Mouse (Mus musculus) C2C12 (cell line): Measurements from ENCODE around the gene Kazald1. TPM values are rescaled to one million over a fixed set of nuclear protein-coding genes. Genes with fewer than 3 reads are reported as not detected.
A peak's percentile ranks its signal among the peaks of the same experiment; 100 is the strongest.

Source experiments
- H3K27me3 ChIP-seq: one replicate; pipeline ENCODE4 v1.6.1; 2011; ENCODE audit not compliant: control insufficient read depth, insufficient read depth, insufficient read length
- H3K36me3 ChIP-seq: one replicate; pipeline ENCODE4 v1.6.1; 2011; ENCODE audit not compliant: control insufficient read depth, insufficient read depth
- H3K4me3 ChIP-seq: one replicate; pipeline ENCODE4 v1.5.1; 2011; ENCODE audit warnings: mild to moderate bottlenecking, control low read depth; ENCODE audit not compliant: poor library complexity, insufficient read depth, severe bottlenecking
- H3K79me2 ChIP-seq: one replicate; pipeline ENCODE4 v1.6.1; 2011; ENCODE audit not compliant: control insufficient read depth, insufficient read depth
- H3K79me3 ChIP-seq: one replicate; pipeline ENCODE4 v1.6.1; 2011; ENCODE audit warnings: low read depth, control low read depth
- H3ac ChIP-seq: one replicate; pipeline ENCODE3; 2011; ENCODE audit warnings: low read depth; ENCODE audit not compliant: control insufficient read depth, insufficient read length
- CEBPB ChIP-seq: IDR thresholded peaks from one replicate; pipeline ENCODE4 v1.6.1; 2011; ENCODE audit warnings: low read depth, mild to moderate bottlenecking, control low read depth, moderate library complexity
- CTCF ChIP-seq: IDR thresholded peaks from one replicate; pipeline ENCODE4 v1.5.1; 2011; ENCODE audit not compliant: control insufficient read depth, insufficient read depth, insufficient read length
- FOSL1 ChIP-seq: IDR thresholded peaks from one replicate; pipeline ENCODE4 v1.8.0; 2011; ENCODE audit warnings: mild to moderate bottlenecking, low read length; ENCODE audit not compliant: poor library complexity, insufficient read depth, severe bottlenecking
- MAX ChIP-seq: IDR thresholded peaks from one replicate; pipeline ENCODE4 v1.6.1; 2011; ENCODE audit warnings: mild to moderate bottlenecking, control low read depth
- MYOD1 ChIP-seq: IDR thresholded peaks from one replicate; pipeline ENCODE4 v1.6.1; 2011; ENCODE audit warnings: low read depth; ENCODE audit not compliant: control insufficient read depth, insufficient read length
- MYOG ChIP-seq: IDR thresholded peaks from one replicate; pipeline ENCODE4 v1.6.1; 2011; ENCODE audit not compliant: control insufficient read depth, insufficient read length; ENCODE audit errors: extremely low read depth
- USF1 ChIP-seq: IDR thresholded peaks from one replicate; pipeline ENCODE4 v1.6.1; 2011; ENCODE audit warnings: low read depth, mild to moderate bottlenecking, control low read depth, moderate library complexity
- polyA plus RNA-seq: library from polyadenylated mRNA; unstranded; fragments of >200 nt; fragmentation: generic; extraction: Trizol; gene quantifications from one replicate; pipeline ENCODE4 v1.2.1, GENCODE M21; 2012; ENCODE audit warnings: missing spikeins

Gene Kazald1
- polyA plus RNA-seq, 1 experiment = 7.8 TPM

GRCm38 (mm10) chr19:45058841-45059240 is 16.2 kb upstream of the Kazald1 start:
- TF ChIP-seq CEBPB = no peak
- no peak for TF ChIP-seq USF1
- TF ChIP-seq MYOG = no peak
- no peak for TF ChIP-seq MAX
- no peak for TF ChIP-seq CTCF
- TF ChIP-seq MYOD1 = no peak
- TF ChIP-seq FOSL1 = no peak
- peaks cover 8% of the 10 kb centered on the region for H3K36me3 ChIP-seq
- H3K27me3 ChIP-seq = peaks cover under 1% of the 10 kb centered on the region
- H3K79me2 ChIP-seq = peaks cover 5% of the 10 kb centered on the region
- H3ac ChIP-seq = peak overlapping the region; percentile 99
- H3K79me3 ChIP-seq = no peaks in the 10 kb centered on the region
- peak overlapping the region; percentile 52 for H3K4me3 ChIP-seq

GRCm38 (mm10) chr19:45063565-45064292 is 11.3 kb upstream of the Kazald1 start:
- Histone ChIP-seq H3K27me3 (peaks cover 27% of the 10 kb centered on the region), H3K4me3 (no peak overlapping the region), H3ac (no peak overlapping the region), H3K36me3 (no peaks in the 10 kb centered on the region), H3K79me2 (peaks cover 5% of the 10 kb centered on the region), H3K79me3 (no peaks in the 10 kb centered on the region)
- TF ChIP-seq CTCF (peak; percentile 17), MAX (no peak), MYOG (no peak), USF1 (no peak), MYOD1 (no peak), FOSL1 (no peak), CEBPB (no peak)

GRCm38 (mm10) chr19:45065226-45065625 is 9.8 kb upstream of the Kazald1 start:
- H3K27me3 ChIP-seq = peaks cover 27% of the 10 kb centered on the region

DNA sequence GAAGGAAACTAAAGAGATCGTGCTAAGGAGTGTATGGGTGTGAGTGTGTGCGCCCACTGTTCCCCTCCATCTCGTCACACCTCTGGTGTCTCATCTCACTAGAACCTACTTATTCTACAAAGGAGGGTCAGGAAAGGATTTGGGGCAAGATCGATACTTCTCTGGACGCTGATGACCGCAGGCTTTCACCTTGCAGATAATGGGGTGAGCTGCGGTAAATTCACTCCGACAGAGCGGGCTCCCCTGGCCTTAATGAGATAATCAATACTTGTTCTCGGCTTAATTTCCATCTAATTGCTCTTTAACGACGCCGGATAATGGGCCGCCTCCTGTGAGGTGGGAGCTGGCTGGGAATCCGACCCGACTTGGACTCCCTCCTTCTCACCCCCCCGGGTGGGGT is 7.9 kb upstream of the Kazald1 start:
- H3K27me3 ChIP-seq = peaks cover 27% of the 10 kb centered on the region
- H3K4me3 ChIP-seq = no peak overlapping the region

More at GRCm38 (mm10) chr19:45065226-45065625, 9.8 kb upstream of the Kazald1 start:
- Histone ChIP-seq H3K36me3 (no peaks in the 10 kb centered on the region), H3K4me3 (no peak overlapping the region), H3K79me3 (no peaks in the 10 kb centered on the region), H3K79me2 (no peaks in the 10 kb centered on the region), H3ac (no peak overlapping the region)
- TF ChIP-seq USF1 (no peak), CEBPB (no peak), MYOD1 (no peak), MYOG (no peak), FOSL1 (no peak), MAX (no peak), CTCF (no peak)

GRCm38 (mm10) chr19:45067758-45068510 is 7.1 kb upstream of the Kazald1 start:
- no peak overlapping the region for H3ac ChIP-seq

More for the DNA sequence above, 7.9 kb upstream of the Kazald1 start:
- Histone ChIP-seq H3K79me3 (no peaks in the 10 kb centered on the region), H3K79me2 (no peaks in the 10 kb centered on the region), H3K36me3 (no peaks in the 10 kb centered on the region), H3ac (no peak overlapping the region)
- TF ChIP-seq MAX (no peak), USF1 (no peak), FOSL1 (no peak), CTCF (no peak), MYOD1 (no peak), MYOG (no peak), CEBPB (no peak)

More at GRCm38 (mm10) chr19:45067758-45068510, 7.1 kb upstream of the Kazald1 start:
- H3K27me3 ChIP-seq = peaks cover 27% of the 10 kb centered on the region
- H3K79me3 ChIP-seq = no peaks in the 10 kb centered on the region
- no peaks in the 10 kb centered on the region for H3K79me2 ChIP-seq
- H3K36me3 ChIP-seq = no peaks in the 10 kb centered on the region
- no peak for TF ChIP-seq MYOD1
- no peak for TF ChIP-seq MYOG
- no peak for TF ChIP-seq MAX
- TF ChIP-seq CEBPB = no peak
- TF ChIP-seq USF1 = no peak
- no peak overlapping the region for H3K4me3 ChIP-seq
